Mouse (Mus musculus) naive thymus-derived CD4-positive, alpha-beta T cell, adult 2 months (primary cell): Measurements from ENCODE around the gene Egf.
"Not testable (repeated sequence)": the region's sequence is repeated elsewhere in the genome, so short reads cannot be mapped to it uniquely, and the experiment has no call there.

Experiments used
- DNase-seq: peaks from one replicate; pipeline ENCODE4 v3.0.0-alpha.2; 2011; ENCODE audit warnings: low read depth

Egf gene

GRCm38 (mm10) chr3:129754650-129755604 is at the start of gene Egf:
TSS of gene Egf (minus strand) at chr3:129755316.
- no peak for DNase-seq

- no peak for DNase-seq
Observed at GRCm38 (mm10) chr3:129803765-129804164, 48.6 kb upstream of the Egf start, which contains the start of gene Lrit3. TSS of gene Lrit3 (minus strand) at chr3:129804030.

GRCm38 (mm10) chr3:129799011-129799410 is 43.9 kb upstream of the Egf start:
- no peak for DNase-seq

GRCm38 (mm10) chr3:129798551-129798950 is 43.4 kb upstream of the Egf start:
- no peak for DNase-seq

- no peak for DNase-seq
Observed at GRCm38 (mm10) chr3:129797341-129797740, 42.2 kb upstream of the Egf start.

GRCm38 (mm10) chr3:129793801-129794200 is 38.7 kb upstream of the Egf start:
- no peak for DNase-seq

GRCm38 (mm10) chr3:129782746-129783145 is 27.6 kb upstream of the Egf start:
- DNase-seq, result no peak

GRCm38 (mm10) chr3:129781435-129781834 is 26.3 kb upstream of the Egf start:
- no peak for DNase-seq

GRCm38 (mm10) chr3:129771210-129771609 is 16.1 kb upstream of the Egf start:
- DNase-seq, result no peak

- no peak for DNase-seq
Observed at GRCm38 (mm10) chr3:129766971-129767794, 12.1 kb upstream of the Egf start.

- no peak for DNase-seq
Observed at GRCm38 (mm10) chr3:129766106-129766505, 11.0 kb upstream of the Egf start.

- DNase-seq, result not testable (repeated sequence)
Observed at GRCm38 (mm10) chr3:129757599-129757998, 2.5 kb upstream of the Egf start.

GRCm38 (mm10) chr3:129744803-129745202 is 10.3 kb downstream of the Egf start:
- peak; percentile 52 for DNase-seq

- DNase-seq, result no peak
Observed at GRCm38 (mm10) chr3:129742781-129743180, 12.3 kb downstream of the Egf start.

GRCm38 (mm10) chr3:129738291-129739183 is 16.6 kb downstream of the Egf start:
- DNase-seq, result no peak

- DNase-seq, result no peak
Observed at GRCm38 (mm10) chr3:129731636-129732035, 23.5 kb downstream of the Egf start.

GRCm38 (mm10) chr3:129730426-129730825 is 24.7 kb downstream of the Egf start:
- peak; percentile 29 for DNase-seq

- DNase-seq, result no peak
Observed at GRCm38 (mm10) chr3:129729916-129730315, 25.2 kb downstream of the Egf start.

GRCm38 (mm10) chr3:129725592-129725991 is 29.5 kb downstream of the Egf start:
- no peak for DNase-seq

- DNase-seq, result peak; percentile 97
Observed at GRCm38 (mm10) chr3:129724961-129725501, 30.1 kb downstream of the Egf start.

- DNase-seq, result no peak
Observed at GRCm38 (mm10) chr3:129724505-129724904, 30.6 kb downstream of the Egf start.
